Mouse (Mus musculus) megakaryocyte, embryonic 14.5 days (primary cell): ENCODE data around the gene Hoxb9.

Experiments
- FLI1 ChIP-seq: IDR thresholded peaks from 2 replicates; pipeline ENCODE4 v1.6.1; 2012; ENCODE audit warnings: low read length, inconsistent platforms, mixed read lengths
- GATA1 ChIP-seq: IDR thresholded peaks from 3 replicates; pipeline ENCODE4 v1.6.1; 2012; ENCODE audit warnings: mixed read lengths, low read length, inconsistent platforms, borderline replicate concordance

DNA sequence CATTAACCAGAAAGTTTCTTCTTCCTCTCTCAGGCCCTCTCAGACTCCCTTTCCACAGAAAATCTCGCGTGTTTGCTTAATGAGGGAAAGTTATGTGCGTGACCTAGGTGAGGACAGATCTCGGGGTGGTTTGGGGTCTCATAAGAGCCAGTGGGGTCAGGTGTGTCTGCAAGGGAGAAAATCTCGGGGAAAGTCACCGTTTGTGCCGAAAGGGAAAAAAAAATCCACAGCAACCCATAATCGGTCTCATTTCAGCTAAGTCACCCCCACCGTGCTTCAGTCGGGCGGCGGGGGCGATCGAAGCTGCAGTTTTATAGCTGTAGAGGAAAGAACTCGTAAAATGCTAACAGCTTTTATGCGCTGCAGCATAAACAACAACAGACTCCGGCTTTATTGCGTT, 10.1 kb downstream of the Hoxb9 start:
- TF ChIP-seq GATA1 (no peak), FLI1 (no peak)
